Mouse (Mus musculus) hindbrain, embryonic 16.5 days (tissue): Measurements from ENCODE around the gene Usp50. TPM values are rescaled to one million over a fixed set of nuclear protein-coding genes. Genes with fewer than 3 reads are reported as not detected.

Experiments
- ATAC-seq: fragments of 200-750 bp; cut with Nextera tagmentation; 2 replicates; pipeline ENCODE4 v1.8.0; 2017; ENCODE audit warnings: moderate TSS enrichment, moderate library complexity
- H3K27ac ChIP-seq: fragments of 300-500 bp; sonication (generic); 2 replicates; pipeline ENCODE4 v1.5.1; 2014; ENCODE audit warnings: low read depth, mild to moderate bottlenecking, control low read depth, low read length, moderate library complexity
- H3K27me3 ChIP-seq: fragments of 300-500 bp; sonication (generic); replicated peaks from 2 replicates; pipeline ENCODE4 v1.6.1; 2014; ENCODE audit warnings: low read length; ENCODE audit not compliant: control insufficient read depth, insufficient read depth
- H3K36me3 ChIP-seq: fragments of 300-500 bp; sonication (generic); 2 replicates; pipeline ENCODE4 v1.6.1; 2014; ENCODE audit warnings: mild to moderate bottlenecking, low read length, moderate library complexity, mixed read lengths; ENCODE audit not compliant: control insufficient read depth, insufficient read depth
- H3K4me1 ChIP-seq: fragments of 300-500 bp; sonication (generic); 2 replicates; pipeline ENCODE4 v1.6.1; 2014; ENCODE audit warnings: low read depth, low read length; ENCODE audit not compliant: control insufficient read depth, insufficient read depth
- H3K4me2 ChIP-seq: fragments of 300-500 bp; sonication (generic); 2 replicates; pipeline ENCODE4 v1.6.1; 2014; ENCODE audit warnings: mild to moderate bottlenecking, low read length, control low read depth, moderate library complexity
- H3K4me3 ChIP-seq: fragments of 300-500 bp; sonication (generic); 2 replicates; pipeline ENCODE4 v1.5.1; 2014; ENCODE audit warnings: mild to moderate bottlenecking, low read length, control low read depth, moderate library complexity
- H3K9ac ChIP-seq: fragments of 300-500 bp; sonication (generic); 2 replicates; pipeline ENCODE4 v1.6.1; 2014; ENCODE audit warnings: low read depth, mild to moderate bottlenecking, control low read depth, low read length, moderate library complexity
- H3K9me3 ChIP-seq: fragments of 300-500 bp; sonication (generic); 2 replicates; pipeline ENCODE4 v1.6.1; 2014; ENCODE audit warnings: mild to moderate bottlenecking, low read length, moderate library complexity; ENCODE audit not compliant: control insufficient read depth
- WGBS: fragments of 180-500 bp; shearing (Covaris S2); extraction: QIAGEN DNeasy Blood & Tissue Kit; methylation state at CpG from one replicate; pipeline ENCODE4 v1.1.7; 2014; 5-methylcytosine and 5-hydroxymethylcytosine counted together
- polyA plus RNA-seq: library from polyadenylated mRNA; unstranded; fragments of >200 nt; fragmentation: Nextera tagmentation; extraction: Ambion mirVana; gene quantifications from 2 replicates; pipeline ENCODE4 v1.2.1, GENCODE M21; 2015

Gene Usp50
- polyA plus RNA-seq, 1 experiment from 2014 or later = 1.8 TPM

DNA sequence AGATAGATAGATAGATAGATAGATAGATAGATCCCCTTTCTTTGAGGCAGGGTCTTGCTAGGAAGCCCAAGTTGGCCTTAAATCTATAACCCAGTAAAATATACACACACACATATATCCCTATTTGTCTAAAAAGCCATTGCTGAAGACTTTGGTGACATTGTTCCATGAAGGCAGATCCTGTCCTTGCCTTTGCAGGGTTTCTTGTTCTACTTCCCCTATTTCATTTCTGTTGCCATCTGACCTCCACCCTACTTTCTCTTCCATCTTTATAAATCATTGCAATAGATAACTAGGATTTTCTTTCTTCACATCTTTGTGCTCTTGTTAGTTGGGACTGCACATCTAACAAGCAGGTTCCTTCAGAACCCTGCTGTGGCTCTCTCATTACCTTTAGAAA lies 70.3 kb downstream of the Usp50 start:
- no peak for ATAC-seq
- Histone ChIP-seq H3K4me2 (no peak overlapping the region), H3K27ac (no peak overlapping the region)

DNA sequence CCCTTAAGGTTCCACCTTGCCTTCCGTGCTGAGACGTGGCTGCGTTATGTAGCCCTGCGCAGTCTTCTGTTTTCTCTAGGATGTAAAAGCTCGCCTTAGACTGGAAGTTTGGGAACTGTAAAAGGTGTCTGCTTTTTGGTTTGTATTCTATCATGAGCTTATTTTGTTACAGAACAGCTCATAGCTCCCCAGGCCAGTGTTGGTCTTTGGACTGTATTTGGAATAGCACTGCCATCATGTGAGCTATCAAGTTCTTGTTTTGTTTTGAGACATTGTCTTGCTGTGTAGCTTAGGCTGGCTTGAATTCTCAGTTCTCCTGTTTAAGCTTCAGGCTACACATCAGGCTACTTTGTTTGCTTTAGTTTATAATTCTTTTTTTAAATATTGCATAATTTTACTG lies 70.7 kb downstream of the Usp50 start:
- WGBS = 98% methylated on average over 5 of the region's 5 CpGs
- Histone ChIP-seq H3K4me3 (no peak overlapping the region), H3K4me1 (peaks cover 9% of the 10 kb centered on the region), H3K9me3 (no peaks in the 10 kb centered on the region), H3K4me2 (no peak overlapping the region), H3K27me3 (no peaks in the 10 kb centered on the region), H3K36me3 (no peaks in the 10 kb centered on the region; the same call in 1 of the 2 replicates), H3K27ac (no peak overlapping the region), H3K9ac (no peak overlapping the region)
- ATAC-seq = no peak

More for the DNA sequence above, 70.3 kb downstream of the Usp50 start:
- Histone ChIP-seq H3K9me3 (no peaks in the 10 kb centered on the region), H3K4me3 (no peak overlapping the region), H3K36me3 (no peaks in the 10 kb centered on the region; the same call in 1 of the 2 replicates), H3K27me3 (no peaks in the 10 kb centered on the region), H3K9ac (no peak overlapping the region), H3K4me1 (peaks cover 7% of the 10 kb centered on the region)

DNA sequence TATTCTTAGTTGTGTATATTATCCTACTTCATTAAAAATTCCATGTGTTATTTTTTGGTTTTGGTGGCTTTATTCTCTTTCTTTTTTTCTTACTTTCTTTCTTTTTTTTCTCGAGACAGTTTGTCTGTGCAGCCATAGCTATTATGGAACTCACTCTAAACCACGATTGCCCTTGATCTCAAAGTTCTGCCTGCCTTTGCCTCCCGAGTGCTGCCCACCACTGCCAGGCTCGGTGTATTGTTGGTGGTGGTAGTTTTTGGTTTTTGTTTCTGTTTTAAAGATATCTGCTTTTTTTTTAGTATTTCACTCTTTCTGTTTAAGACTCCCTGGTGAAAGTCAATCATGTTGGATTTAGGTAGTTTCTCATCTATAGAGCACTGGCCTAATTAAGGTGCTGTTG lies 74.9 kb downstream of the Usp50 start:
- H3K9me3 ChIP-seq = no peaks in the 10 kb centered on the region
- peak overlapping the region; percentile 65; the same call in 1 of the 2 replicates for H3K4me2 ChIP-seq
- H3K4me3 ChIP-seq = no peak overlapping the region
- ATAC-seq = no peak
- peaks cover 2% of the 10 kb centered on the region for H3K27me3 ChIP-seq
- H3K27ac ChIP-seq = no peak overlapping the region
- peaks cover 11% of the 10 kb centered on the region for H3K4me1 ChIP-seq
- WGBS = 90% methylated on average over 4 of the region's 4 CpGs
- H3K36me3 ChIP-seq = no peaks in the 10 kb centered on the region
- no peak overlapping the region for H3K9ac ChIP-seq

DNA sequence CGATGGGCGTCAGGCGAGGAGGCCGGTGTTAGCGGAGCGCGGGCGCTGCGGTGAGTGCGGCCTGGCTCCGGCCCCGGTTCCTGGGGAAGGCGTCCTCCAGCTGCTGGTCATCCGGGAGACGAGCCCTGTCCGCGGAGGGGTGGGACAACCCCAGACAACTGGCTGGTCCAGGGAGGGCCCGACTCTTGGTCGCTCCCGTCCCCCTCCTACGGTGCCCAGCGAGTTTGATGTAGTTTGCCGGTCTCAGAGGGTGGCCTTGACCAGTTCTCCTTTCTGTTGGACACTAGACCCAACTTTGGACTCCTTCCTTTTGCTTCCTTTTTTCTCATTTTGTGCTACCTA lies 75.9 kb downstream of the Usp50 start:
- ATAC-seq = peak; percentile 83
- H3K36me3 ChIP-seq = no peaks in the 10 kb centered on the region
- H3K27me3 ChIP-seq = peaks cover 2% of the 10 kb centered on the region
- peak overlapping the region; percentile 94 for H3K4me3 ChIP-seq
- WGBS = under 1% methylated on average over 22 of the region's 23 CpGs
- peaks cover 11% of the 10 kb centered on the region for H3K4me1 ChIP-seq
- peak overlapping the region; percentile 65 for H3K4me2 ChIP-seq
- H3K9me3 ChIP-seq = no peaks in the 10 kb centered on the region
- peak overlapping the region; percentile 86 for H3K27ac ChIP-seq
- H3K9ac ChIP-seq = peak overlapping the region; percentile 98

DNA sequence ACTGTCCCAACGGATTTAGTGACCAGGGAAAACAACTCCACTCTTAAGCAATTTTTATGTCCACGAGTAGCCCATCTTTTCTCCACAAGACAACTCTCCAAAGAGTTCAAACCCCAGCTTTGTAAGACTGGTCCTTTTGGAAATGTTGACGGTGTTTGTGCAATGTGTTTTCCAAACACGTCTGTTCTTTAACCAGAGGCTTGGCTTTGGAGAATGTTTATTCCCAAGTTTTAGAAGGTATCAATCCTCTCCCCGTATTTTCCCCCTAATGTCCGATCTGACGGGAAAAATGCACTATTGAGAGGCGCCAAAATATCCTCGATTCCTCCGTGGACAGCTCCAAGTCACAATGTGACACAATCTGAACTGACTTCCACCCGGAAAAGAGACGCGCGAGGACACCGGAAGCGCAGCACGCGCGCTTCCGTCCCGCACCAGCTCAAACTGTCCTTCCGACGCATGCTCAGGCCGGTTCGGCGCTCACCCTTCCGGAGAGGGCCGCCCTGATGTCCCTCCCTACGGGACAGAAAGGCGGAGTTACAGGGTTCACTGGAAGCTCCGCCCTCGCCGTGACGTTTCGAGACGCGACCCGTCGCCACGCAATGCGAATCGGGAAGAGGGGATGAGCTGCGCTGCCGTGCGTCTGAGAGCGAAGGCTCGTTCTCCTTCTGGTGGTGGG lies 76.4 kb downstream of the Usp50 start, which contains the start of gene Usp8:
TSS of gene Usp8 (plus strand) at position 570 of the 679 bp plus-strand sequence.
- Histone ChIP-seq H3K4me1 (peaks cover 11% of the 10 kb centered on the region), H3K27me3 (peaks cover 2% of the 10 kb centered on the region), H3K4me2 (peak within 1 kb of the TSS; percentile 91), H3K9ac (peak within 1 kb of the TSS; percentile 98), H3K9me3 (no peaks in the 10 kb centered on the region), H3K4me3 (peak within 1 kb of the TSS; percentile 94), H3K36me3 (no peaks in the 10 kb centered on the region), H3K27ac (peak within 1 kb of the TSS; percentile 86)
- WGBS = 4% methylated on average over 37 of the region's 47 CpGs
- ATAC-seq = peak; percentile 100

DNA sequence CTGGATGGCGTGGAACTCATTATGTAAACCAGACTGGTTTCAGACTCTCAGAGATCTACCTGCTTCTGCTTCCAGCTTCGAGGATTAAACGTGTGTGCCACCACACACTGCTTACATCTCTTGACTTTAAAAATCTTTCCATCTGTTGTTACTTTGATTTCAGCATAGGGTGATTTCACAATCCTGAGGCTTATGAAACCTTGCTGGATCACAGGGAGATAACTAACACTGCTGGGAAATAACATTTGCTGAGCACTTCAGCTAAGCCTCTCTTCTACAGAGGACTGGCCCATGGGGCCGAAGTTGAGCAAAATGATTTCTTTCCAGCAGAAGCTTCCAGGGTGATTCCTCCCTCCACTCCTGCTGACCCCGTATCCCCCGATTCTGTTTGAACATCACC lies 88.0 kb downstream of the Usp50 start:
- Histone ChIP-seq H3K4me2 (no peak overlapping the region), H3K9me3 (no peaks in the 10 kb centered on the region), H3K27me3 (no peaks in the 10 kb centered on the region), H3K27ac (no peak overlapping the region), H3K4me1 (no peaks in the 10 kb centered on the region), H3K4me3 (no peak overlapping the region), H3K9ac (no peak overlapping the region), H3K36me3 (no peaks in the 10 kb centered on the region)
- WGBS = 88% methylated on average over 6 of the region's 6 CpGs
- no peak for ATAC-seq

DNA sequence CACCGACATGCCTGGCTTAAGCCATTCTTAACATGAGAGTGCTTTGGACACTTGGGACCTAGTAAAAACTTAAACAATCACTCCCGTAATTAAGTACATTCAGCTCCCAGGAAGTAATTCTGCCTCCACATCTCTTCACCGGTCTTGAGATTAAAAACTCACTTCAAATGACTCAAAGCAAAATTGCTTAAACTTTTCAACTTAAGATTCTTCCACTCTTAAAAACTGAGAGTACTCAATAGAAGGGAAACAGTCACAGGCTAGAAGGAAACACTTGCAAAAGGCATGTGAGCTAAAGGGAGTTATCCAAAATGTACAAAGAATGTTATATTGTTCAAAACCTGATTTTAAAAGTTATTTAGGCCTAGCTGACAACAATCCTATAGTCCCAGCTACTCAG lies 92.0 kb downstream of the Usp50 start:
- Histone ChIP-seq H3K4me2 (no peak overlapping the region), H3K27me3 (no peaks in the 10 kb centered on the region), H3K9me3 (no peaks in the 10 kb centered on the region), H3K9ac (no peak overlapping the region), H3K4me3 (no peak overlapping the region), H3K4me1 (no peaks in the 10 kb centered on the region), H3K27ac (no peak overlapping the region), H3K36me3 (no peaks in the 10 kb centered on the region)
- 81% methylated on average over 3 of the region's 3 CpGs for WGBS
- ATAC-seq = no peak

DNA sequence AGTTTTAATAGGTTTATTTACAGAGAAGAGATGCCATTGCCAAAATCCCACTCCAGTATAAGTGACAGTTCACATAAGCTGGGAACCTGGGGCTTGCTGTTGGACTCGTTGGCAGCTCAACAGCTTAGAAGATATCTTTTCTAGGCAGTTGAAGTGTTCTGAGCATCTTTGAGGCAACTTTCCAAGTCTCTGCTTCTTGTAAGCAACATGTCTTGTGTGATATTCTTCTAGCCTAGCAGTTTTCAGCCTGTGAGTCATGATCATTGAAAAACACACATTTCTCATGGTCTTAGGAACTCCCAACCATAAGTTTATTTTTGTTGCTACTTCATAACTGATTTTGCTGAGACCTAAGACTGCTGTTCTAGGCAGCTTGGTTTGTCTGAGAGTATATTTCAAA lies 100.3 kb downstream of the Usp50 start:
- WGBS = 100% methylated on average over 1 of the region's 1 CpGs
- Histone ChIP-seq H3K9ac (no peak overlapping the region), H3K27me3 (no peaks in the 10 kb centered on the region), H3K4me2 (no peak overlapping the region), H3K36me3 (no peaks in the 10 kb centered on the region), H3K4me1 (no peaks in the 10 kb centered on the region), H3K9me3 (no peaks in the 10 kb centered on the region), H3K4me3 (no peak overlapping the region), H3K27ac (0 out of 2 replicates have a peak overlapping the region, but pooled peaks have one; percentile 29)
- no peak for ATAC-seq

DNA sequence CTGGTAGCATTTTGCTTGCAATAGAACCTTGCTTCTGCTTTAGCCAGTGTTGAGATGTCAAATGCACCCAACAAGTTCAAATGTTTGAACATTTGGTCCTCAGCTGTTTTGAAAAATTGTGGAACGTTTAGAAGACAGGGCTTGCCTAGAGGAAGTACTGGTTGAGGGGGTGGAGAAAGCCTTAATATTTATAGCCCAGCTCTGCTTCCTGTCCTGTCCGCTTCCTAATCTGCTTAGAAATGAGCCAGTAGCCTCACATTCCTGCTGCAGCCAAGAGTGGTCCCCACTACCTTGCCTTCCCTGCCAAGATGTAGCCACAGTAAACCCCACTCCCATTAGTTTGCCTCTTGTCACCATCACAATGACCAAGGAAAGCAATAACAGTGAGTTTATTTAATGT lies 100.9 kb downstream of the Usp50 start:
- no peaks in the 10 kb centered on the region for H3K9me3 ChIP-seq
- H3K36me3 ChIP-seq = no peaks in the 10 kb centered on the region
- 91% methylated on average over 2 of the region's 2 CpGs for WGBS

More for the DNA sequence above, 100.9 kb downstream of the Usp50 start:
- ATAC-seq = no peak
- peaks cover 2% of the 10 kb centered on the region; the same call in 1 of the 2 replicates for H3K4me1 ChIP-seq
- H3K9ac ChIP-seq = no peak overlapping the region
- no peak overlapping the region for H3K27ac ChIP-seq
- H3K27me3 ChIP-seq = no peaks in the 10 kb centered on the region
- no peak overlapping the region for H3K4me3 ChIP-seq
- no peak overlapping the region for H3K4me2 ChIP-seq
